Mouse (Mus musculus): ENCODE data around the gene Idh2.

Idh2 gene

DNA sequence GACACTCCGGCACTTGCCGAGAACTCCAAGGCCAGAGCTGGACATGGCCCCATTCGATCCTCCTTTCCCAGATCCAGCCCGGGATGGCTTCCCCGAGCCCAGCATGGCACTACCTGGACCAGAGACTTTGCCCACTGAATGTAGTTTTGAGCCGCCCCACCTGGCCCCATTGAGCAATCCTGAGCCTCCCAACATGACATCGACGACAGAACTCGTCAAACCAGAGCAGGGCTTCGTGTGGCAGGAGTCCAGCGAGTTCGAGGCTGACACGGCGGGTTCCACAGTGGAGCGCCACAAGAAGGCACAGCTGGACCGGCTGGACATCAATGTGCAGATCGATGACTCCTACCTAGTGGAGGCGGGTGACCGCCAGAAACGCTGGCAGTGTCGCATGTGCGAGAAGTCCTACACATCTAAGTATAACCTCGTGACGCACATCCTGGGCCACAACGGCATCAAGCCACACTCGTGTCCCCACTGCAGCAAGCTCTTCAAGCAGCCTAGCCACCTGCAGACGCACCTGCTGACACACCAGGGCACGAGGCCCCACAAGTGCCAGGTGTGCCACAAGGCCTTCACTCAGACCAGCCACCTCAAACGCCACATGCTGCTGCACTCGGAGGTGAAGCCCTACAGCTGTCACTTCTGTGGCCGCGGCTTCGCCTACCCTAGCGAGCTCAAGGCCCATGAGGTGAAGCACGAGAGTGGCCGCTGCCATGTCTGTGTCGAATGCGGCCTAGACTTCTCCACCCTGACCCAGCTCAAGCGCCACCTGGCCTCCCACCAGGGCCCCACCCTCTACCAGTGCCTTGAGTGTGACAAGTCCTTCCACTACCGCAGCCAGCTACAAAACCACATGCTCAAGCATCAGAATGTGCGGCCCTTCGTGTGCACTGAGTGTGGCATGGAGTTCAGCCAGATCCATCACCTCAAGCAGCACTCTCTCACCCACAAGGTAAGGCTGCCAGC, 33.3 kb downstream of the Idh2 start:
- no peak for DNase-seq

DNA sequence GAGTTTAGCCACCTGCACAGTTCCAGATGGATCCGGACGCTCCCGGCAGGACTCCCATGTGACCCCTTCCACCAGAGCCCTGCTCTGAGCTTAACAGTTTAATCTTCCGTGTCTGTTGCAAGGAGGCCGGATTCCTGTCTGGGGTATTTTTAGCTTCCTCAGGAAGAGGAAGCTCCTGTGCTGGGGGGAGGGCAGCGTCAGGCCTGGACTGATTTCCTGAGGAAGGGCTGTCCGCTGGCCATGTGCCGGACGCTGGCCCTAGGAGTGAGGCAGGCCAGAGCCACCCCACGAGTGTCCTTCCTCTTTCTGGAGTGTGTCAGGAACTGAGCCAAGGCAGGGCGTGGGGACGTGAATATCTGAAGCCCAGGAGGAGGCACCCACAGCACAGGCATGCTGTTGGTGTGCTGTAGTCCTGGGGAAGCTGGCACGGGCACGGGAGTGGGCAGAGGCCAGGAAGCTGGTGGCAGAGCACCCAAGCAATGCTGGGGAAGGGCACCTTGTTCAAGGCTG, 36.3 kb downstream of the Idh2 start:
- peak; percentile 92 to 97 for DNase-seq

GRCm38 (mm10) chr7:80077801-80078200, 37.4 kb downstream of the Idh2 start:
- DNase-seq = peak; percentile 46 to 83

- DNase-seq = peak in 1 of 2 experiments; percentile 27
Measured at GRCm38 (mm10) chr7:80076961-80077716, 38.1 kb downstream of the Idh2 start.

DNA sequence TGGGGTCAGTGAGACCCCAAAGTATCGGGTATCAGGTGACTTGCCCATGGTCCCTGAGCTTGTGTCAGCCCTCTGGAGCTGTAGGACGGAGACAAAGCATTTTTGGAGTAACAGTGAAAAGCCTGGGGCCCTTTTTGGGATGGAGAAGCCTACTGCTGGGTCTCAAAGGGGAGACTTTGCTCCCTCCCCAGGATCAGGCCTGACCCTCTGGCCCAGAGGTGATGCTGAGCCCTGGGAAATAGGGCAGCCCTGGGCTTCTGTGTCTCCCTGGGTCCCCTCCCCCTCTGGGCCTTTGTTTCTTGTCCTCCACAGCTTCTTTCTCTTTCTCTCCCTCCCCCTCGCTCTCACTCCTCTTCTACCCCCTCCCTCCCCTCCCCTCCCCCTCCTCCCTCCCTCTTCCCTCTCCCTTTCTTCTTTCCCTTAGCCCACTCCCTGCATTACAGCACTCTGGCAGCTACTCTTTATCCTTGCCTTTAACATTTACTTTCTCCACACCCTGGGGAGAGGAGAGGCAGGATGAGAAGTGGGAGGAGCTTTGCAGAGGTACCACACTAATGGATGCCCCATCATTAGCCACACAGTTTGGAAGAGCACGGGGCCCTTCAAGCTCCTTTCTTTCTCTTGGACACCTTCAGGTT, 39.1 kb downstream of the Idh2 start:
- DNase-seq = no peak

DNA sequence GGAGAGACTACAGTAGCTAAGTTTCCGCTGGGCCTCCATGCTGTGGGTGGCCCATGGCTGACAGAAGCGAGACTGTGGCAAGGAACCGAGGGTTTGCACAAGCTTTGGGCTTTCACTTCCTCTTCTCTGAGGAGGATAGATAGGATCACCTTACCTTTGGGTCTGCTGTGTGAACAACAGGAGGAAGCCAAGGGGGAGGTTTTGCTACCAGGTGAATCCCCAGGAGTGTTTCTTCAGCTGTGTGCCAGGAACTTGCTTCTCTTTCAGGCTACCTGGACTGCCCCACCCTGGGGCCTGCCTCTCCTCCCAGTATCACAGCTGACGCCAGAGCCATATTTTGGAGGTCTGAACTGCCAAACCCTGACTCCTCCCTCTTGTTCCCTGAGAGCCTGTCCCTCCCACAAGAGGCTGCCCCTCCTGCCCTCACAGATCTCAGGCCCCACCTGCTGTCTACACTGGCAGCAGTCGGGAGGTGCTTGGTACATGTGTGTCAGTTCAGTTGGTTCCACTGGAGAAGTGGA, 40.2 kb downstream of the Idh2 start:
- peak; percentile 65 to 88 for DNase-seq

GRCm38 (mm10) chr7:80073506-80073905, 41.7 kb downstream of the Idh2 start:
- peak; percentile 60 to 86 for DNase-seq

- DNase-seq = peak in 1 of 2 experiments; percentile 26
Measured at GRCm38 (mm10) chr7:80072297-80072696, 42.9 kb downstream of the Idh2 start.

DNA sequence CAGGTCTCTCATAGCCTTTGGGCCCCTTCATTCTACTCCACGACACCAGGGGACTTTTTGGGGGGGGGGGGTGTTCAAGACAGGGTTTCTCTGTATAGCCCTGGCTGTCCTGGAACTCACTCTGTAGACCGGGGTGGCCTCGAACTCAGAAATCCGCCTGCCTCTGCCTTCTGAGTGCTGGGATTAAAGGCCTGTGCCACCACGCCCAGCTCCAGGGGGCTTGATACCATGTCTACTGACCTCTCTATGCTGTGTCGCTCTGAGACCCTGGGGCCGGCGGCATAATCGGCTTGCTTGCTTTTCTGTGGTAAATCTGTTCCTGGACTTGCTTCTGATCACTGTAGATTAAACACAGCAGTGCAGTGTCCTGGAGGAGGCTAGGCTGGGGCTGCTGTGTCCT, 44.0 kb downstream of the Idh2 start:
- DNase-seq = no peak

GRCm38 (mm10) chr7:80069615-80070327, 45.4 kb downstream of the Idh2 start:
- DNase-seq = peak; percentile 59 to 82

DNA sequence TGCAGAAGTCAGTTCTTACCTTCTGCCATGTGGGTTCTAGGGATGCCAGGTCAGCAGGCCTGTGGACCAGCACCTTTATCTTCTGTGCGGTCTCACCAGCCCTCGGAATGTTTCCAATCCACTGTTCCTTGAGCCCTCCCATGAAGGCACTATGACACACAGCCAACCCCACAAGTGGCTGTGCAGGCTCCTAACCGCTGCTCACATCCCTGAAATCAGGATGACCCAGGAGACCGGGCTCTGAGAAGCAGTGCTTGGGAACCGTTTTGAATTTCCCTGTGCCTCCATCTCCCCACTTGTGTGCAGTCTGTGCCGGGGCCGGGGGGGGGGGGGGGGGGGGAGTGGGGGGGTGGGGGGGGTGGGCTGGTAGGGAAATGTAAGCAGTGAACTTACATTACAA, 46.9 kb downstream of the Idh2 start:
- no peak for DNase-seq

- peak in 1 of 2 experiments; percentile 75 for DNase-seq
Measured at GRCm38 (mm10) chr7:80066675-80067455, 48.3 kb downstream of the Idh2 start.

DNA sequence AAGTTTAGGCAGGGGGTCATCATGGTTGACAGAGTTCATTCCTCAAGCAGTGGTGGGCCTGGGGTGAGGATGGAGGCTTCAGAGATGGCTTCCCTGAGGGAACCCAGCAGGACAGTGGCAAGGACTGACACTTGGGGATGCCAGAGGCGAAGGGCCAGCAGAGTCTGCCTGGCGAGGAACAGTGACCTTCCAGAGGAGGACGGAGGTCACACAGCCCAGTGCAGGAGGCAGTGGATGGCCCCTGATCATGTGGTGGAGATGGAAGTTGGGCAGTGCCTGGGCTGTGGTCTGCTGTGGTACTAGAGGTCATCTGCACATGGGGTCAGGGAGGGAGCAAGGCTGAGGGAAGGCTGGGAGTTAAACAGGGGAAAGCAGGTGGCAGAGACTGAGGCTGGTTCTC, 49.9 kb downstream of the Idh2 start:
- DNase-seq = no peak

DNA sequence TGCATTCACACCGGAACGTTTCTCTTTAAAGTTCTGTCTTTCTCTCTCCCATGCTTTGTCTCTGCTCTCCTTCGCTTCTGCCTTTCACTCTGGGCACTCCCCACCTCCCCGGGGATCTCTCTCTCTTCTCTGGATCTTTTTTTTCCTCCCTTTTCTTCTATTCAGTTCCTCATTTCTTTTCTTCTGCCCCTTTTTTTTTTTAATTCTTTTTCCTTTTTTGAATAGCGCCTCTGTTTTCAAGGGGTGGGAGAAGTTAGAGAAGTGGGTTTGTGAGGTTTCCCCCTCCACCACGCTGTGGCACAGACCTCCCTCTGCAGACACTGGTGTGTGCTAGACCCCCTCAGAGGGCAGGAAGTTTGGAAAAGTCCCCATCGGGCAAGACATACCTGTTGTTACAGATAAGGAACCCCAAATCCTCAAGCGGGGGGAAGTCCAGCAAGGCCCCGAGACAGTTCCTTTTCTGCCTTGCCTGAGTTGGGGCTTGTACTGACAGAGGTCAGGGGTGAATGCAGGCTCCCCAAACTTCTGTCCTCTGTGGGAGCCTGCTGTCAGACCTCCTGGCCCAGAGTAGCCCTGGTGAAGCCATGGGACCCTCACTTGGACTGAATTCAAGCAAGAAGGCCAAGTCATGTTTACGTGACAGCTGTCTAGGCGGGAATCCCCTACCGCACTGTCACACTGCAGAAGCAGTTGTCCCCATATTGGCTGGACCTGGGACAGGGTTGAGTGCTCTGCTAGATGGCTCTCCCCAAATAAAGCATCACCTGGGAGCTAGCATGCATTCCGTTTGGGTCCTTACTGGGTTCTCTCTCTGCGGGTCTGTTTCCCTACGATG, 51.1 kb downstream of the Idh2 start:
- no peak for DNase-seq

- peak in 1 of 2 experiments; percentile 39 for DNase-seq
Measured at GRCm38 (mm10) chr7:80063244-80063643, 51.9 kb downstream of the Idh2 start.

GRCm38 (mm10) chr7:80062083-80062826, 52.9 kb downstream of the Idh2 start:
- peak in 1 of 2 experiments; percentile 41 for DNase-seq

- DNase-seq = peak; percentile 51 to 65
Measured at GRCm38 (mm10) chr7:80060012-80060778, 55.0 kb downstream of the Idh2 start.

- DNase-seq = peak in 1 of 2 experiments; percentile 42
Measured at GRCm38 (mm10) chr7:80059064-80059838, 55.9 kb downstream of the Idh2 start.
